Mouse (Mus musculus): ENCODE measurements around the gene 2310034G01Rik. TPM values are rescaled to one million over a fixed set of nuclear protein-coding genes. Genes with fewer than 3 reads are reported as not detected.

Gene 2310034G01Rik
- polyA plus RNA-seq, 1 experiment from 2014 or later = 1.4 TPM

DNA sequence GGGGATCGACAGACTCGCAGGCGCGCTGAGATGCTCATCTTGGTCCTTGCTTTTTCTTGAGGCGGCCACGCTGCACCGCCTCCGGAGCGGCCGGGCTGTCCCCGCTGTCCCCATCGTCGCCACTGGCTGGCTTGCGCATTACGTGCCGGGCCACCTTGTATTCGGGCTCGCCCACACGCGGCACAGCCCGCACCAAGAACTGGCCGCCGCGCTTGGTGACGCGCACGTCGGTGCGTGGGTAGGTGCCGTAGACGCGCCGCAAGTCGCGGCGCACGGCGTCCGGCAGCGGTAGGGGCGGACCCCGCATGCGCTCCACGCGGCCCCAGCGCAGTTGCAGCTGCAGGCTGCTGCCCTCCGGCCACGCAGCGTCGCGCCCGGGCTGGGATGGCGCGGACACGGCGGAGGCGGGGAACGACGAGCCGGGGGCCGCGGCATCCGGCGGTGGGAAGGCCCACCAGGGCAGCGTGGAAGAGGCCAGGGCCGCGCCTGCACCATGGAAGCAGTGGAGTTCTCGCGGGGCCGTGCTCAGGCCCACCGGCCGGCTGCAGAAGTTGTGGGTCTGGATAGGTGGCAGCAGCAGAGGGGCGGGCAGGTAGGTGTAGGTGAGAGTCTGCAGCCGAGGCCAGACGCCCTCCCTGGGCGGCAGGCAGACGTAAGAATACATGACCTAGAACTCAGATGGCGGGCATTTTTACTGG lies 1.2 kb downstream of the 2310034G01Rik start:
- peaks cover 22% of the 10 kb centered on the region for H3K4me1 ChIP-seq (replicated peaks)
- H3K27me3 ChIP-seq (ENCODE audit: insufficient read depth, poor library complexity, severe bottlenecking) = peaks cover 76% of the 10 kb centered on the region
- no peaks in the 10 kb centered on the region for H3K36me3 ChIP-seq
- H3K4me3 ChIP-seq = peak overlapping the region; percentile 73
- WGBS = under 1% methylated on average over 78 of the region's 78 CpGs
- H3K9me3 ChIP-seq = no peaks in the 10 kb centered on the region
- DNase-seq (ENCODE audit: low spot score) = peak; percentile 79
- H3K27ac ChIP-seq = peak overlapping the region; percentile 89

DNA sequence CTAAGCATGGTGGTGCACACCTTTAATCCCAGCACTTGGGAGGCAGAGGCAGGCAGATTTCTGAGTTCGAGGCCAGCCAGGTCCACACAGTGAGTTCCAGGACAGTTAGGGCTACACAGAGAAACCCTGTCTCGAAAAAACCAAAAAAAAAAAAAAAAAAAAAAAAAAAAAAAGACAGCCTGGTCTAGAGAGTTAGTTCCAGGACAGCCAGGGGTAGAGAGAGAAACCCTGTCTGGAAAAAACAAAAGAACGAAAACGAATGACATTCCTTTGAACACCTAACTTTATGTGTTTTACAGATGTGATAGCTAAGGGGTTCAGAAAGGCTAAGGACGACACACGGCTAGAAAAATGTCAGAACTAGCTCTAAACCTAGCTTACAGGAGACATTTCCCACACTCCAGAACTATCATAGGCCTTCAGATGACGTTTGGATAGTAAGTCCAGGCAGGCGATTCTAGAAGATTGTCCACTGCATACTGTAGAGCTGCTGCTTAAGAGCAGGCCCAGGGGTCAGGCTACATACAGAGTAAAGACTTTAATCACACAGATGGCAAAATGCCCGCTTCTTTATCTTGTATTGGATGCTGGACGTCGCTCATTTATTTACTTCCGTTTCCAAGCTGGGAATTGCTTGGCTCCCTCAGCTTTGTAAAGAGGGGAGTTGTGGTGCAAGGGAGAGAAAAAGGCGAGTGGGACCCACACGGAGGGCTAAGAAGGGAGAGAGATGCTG lies 2.0 kb downstream of the 2310034G01Rik start:
- peaks cover 80% of the 10 kb centered on the region for H3K27me3 ChIP-seq (ENCODE audit: insufficient read depth, poor library complexity, severe bottlenecking)
- H3K27ac ChIP-seq = peak overlapping the region; percentile 89
- no peaks in the 10 kb centered on the region for H3K36me3 ChIP-seq
- H3K4me1 ChIP-seq (replicated peaks) = peaks cover 22% of the 10 kb centered on the region
- WGBS = 35% methylated on average over 14 of the region's 14 CpGs
- H3K9me3 ChIP-seq = no peaks in the 10 kb centered on the region
- DNase-seq (ENCODE audit: low spot score) = no peak
- H3K4me3 ChIP-seq = peak overlapping the region; percentile 73

DNA sequence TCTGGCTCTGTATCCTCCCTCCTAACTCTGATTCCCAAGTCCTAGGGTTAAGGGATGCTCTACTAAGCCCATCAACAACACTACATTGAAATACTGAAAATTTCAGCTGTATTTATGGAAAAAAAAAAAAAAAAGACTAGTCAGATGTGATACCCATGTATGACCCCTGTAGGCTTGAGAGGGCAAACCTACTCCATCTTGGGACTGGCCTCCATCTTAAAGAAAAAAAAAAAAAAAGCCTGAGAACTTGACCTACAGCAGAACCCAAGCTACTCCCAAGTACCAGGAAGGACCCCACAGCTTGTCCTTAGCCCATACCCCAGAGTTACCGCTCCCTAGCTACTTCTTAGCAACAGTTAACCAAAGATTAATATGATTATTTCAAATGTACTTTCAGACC lies 3.0 kb downstream of the 2310034G01Rik start:
- Histone ChIP-seq H3K4me1 (replicated peaks) (peaks cover 22% of the 10 kb centered on the region), H3K27ac (no peak overlapping the region), H3K27me3 (ENCODE audit: insufficient read depth, poor library complexity, severe bottlenecking) (peaks cover 74% of the 10 kb centered on the region), H3K36me3 (no peaks in the 10 kb centered on the region), H3K9me3 (no peaks in the 10 kb centered on the region), H3K4me3 (no peak overlapping the region)
- DNase-seq (ENCODE audit: low spot score) = no peak
- WGBS = 96% methylated on average over 1 of the region's 1 CpGs

DNA sequence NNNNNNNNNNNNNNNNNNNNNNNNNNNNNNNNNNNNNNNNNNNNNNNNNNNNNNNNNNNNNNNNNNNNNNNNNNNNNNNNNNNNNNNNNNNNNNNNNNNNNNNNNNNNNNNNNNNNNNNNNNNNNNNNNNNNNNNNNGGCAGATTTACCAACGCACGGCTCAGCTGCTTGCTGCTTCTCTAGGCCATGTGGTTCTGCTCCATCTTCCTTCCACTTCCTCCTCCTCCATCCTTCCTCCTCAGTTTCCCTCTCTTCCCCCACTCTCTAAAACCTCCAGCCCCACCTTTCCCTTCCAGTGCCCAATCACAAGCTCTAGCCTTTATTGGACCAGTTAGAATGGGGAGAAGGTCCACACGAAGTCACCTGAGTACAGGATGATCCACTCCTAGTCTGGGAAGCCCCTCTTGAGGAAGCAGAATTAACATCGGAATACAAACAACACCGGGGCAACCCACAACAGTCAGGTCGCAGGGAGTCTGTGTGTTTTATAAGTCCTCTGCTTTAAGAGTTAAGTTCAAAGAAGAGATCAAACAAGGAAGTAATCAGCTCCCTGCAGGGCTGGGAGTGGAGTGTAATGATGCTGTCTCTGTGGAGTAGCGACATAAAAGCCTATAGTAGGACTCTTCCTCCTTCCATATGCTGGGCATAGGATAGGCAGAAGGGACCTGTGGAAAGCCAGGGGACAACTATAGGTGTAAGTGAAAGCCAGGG lies 5.2 kb downstream of the 2310034G01Rik start:
- Histone ChIP-seq H3K27me3 (ENCODE audit: insufficient read depth, poor library complexity, severe bottlenecking) (peaks cover 63% of the 10 kb centered on the region), H3K4me3 (no peak overlapping the region)
- WGBS = 26% methylated on average over 7 of the region's 7 CpGs

DNA sequence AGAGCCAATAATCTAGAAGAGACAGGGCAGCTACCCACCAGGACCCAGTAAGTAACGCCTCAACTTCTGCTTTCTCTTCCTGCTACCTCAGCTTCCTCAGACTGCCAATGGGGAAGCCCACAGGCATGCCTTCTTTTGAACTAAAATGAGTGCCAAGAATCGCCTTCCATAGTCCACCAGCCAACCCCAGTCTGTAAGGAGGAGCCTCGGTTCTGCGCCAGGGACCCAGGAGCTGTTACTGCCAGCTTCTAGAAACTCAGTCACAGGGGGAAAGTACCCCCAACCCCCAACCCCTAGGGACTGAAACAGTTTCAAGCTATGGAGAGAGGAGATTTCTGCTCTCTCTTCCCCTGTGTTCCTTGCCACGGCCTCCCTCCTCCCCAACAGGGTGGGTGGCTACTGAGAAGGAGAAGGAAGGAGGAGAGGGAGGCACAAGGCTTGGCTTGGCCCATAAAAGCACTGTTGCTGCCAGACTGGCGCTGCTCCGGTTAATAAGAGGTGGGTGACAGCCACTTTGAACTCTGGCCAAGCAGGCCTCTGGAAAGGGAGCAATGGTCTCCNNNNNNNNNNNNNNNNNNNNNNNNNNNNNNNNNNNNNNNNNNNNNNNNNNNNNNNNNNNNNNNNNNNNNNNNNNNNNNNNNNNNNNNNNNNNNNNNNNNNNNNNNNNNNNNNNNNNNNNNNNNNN lies 10.7 kb downstream of the 2310034G01Rik start:
- H3K9me3 ChIP-seq = no peaks in the 10 kb centered on the region
- H3K36me3 ChIP-seq = peaks cover 8% of the 10 kb centered on the region; the same call in 1 of the 2 replicates
- peak overlapping the region; percentile 95 for H3K27ac ChIP-seq
- H3K4me3 ChIP-seq = 0 out of 2 replicates have a peak overlapping the region, but pooled peaks have one; percentile 75
- no peak for DNase-seq (ENCODE audit: low spot score)
- H3K4me1 ChIP-seq (replicated peaks) = peaks cover 38% of the 10 kb centered on the region
- H3K27me3 ChIP-seq (ENCODE audit: insufficient read depth, poor library complexity, severe bottlenecking) = peaks cover 23% of the 10 kb centered on the region
- 81% methylated on average over 7 of the region's 7 CpGs for WGBS

More for the DNA sequence above, 5.2 kb downstream of the 2310034G01Rik start:
- Histone ChIP-seq H3K4me1 (replicated peaks) (peaks cover 25% of the 10 kb centered on the region), H3K36me3 (no peaks in the 10 kb centered on the region), H3K9me3 (no peaks in the 10 kb centered on the region), H3K27ac (no peak overlapping the region)
- DNase-seq (ENCODE audit: low spot score) = no peak

DNA sequence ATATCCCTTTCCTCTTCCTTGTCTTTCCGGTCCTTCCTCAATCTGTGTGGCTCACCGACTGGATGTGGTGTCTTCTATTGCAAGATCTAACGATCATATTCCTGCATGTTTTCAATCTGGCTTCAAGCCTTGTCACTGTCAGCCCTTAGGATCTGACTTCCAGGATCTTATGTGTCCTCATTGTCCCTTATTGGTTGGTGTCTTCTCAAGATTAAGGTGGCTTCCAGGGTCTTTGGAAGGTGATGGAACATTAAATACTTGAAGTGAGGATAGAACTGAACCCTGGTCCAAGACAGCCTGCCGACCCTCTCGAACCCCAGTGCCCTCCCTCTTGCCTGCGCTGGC lies 11.2 kb downstream of the 2310034G01Rik start:
- peaks cover 18% of the 10 kb centered on the region; the same call in 1 of the 2 replicates for H3K27me3 ChIP-seq (ENCODE audit: insufficient read depth, poor library complexity, severe bottlenecking)
- peaks cover 39% of the 10 kb centered on the region for H3K4me1 ChIP-seq (replicated peaks)
- WGBS = 52% methylated on average over 6 of the region's 6 CpGs
- H3K27ac ChIP-seq = peak overlapping the region; percentile 95
- no peaks in the 10 kb centered on the region for H3K9me3 ChIP-seq
- peak overlapping the region; percentile 75 for H3K4me3 ChIP-seq
- H3K36me3 ChIP-seq = peaks cover 8% of the 10 kb centered on the region; the same call in 1 of the 2 replicates
- no peak for DNase-seq (ENCODE audit: low spot score)

DNA sequence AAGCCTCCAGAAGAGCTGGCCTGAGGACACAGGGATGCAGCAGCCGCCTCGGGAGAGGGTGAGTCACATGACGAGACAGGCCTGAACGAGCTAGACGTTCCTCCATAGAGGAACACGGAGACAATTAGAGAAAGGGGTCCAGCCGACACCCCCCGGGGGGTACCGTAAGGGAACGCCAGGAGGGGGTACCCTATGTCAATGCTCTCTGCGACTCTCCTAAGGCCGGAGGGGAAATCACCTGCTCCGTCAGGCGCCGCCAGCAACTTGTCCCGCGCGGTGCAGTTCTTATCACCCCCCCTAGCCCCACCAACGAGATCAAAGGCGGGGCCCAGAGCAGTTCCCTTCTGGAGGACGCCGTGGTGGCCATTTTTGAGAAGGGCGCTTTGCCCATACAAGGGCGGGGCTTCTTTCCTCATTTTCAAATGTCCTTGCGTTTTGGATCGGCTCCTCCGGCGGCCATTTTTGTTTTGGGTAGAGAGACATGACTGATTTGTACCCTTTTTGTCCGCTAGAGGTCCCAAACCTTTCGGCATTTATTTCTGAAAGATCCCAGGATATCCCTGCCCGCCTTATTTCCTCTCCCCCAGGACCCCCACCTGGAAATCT lies 11.7 kb downstream of the 2310034G01Rik start, which contains the start of gene Cuedc2:
TSS of gene Cuedc2 (minus strand) at position 372 of the 606 bp plus-strand sequence.
- peak within 1 kb of the TSS; percentile 75 for H3K4me3 ChIP-seq

DNA sequence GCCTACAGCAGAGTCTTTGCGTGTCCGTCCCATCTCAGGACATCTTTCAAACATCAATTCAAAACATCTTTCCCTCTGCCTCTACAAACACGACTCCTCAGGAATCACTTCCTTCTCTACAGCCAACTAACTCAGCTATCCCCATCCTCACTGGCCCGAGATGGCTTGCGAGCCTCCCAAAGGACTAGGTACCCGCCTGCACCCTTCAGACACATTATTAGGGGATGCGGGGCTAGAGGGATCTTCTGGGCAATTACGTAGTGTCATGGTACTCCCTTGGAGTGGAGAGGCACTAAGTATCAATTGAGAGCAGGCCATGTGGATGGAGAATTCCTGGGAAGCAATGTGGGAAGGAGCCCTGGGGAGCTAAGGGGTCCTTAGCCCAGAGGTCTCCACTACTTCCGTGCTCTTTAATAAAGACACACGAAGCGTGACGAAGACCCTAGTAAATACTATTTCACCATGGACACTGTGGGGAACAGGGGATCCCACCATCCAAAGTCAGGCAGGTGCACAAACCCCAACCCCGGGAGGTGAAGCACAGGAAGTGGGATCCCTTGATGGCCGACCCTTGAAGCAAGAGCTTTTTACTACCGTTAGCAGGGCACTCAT lies 12.3 kb downstream of the 2310034G01Rik start:
- no peaks in the 10 kb centered on the region for H3K9me3 ChIP-seq
- WGBS = 35% methylated on average over 15 of the region's 15 CpGs
- H3K4me1 ChIP-seq (replicated peaks) = peaks cover 48% of the 10 kb centered on the region
- no peak for DNase-seq (ENCODE audit: low spot score)
- peaks cover 13% of the 10 kb centered on the region; the same call in 1 of the 2 replicates for H3K27me3 ChIP-seq (ENCODE audit: insufficient read depth, poor library complexity, severe bottlenecking)
- H3K4me3 ChIP-seq = peak overlapping the region; percentile 75
- peak overlapping the region; percentile 95 for H3K27ac ChIP-seq
- peaks cover 8% of the 10 kb centered on the region; the same call in 1 of the 2 replicates for H3K36me3 ChIP-seq

More for the DNA sequence above, 11.7 kb downstream of the 2310034G01Rik start, which contains the start of gene Cuedc2:
- Histone ChIP-seq H3K36me3 (peaks cover 8% of the 10 kb centered on the region; the same call in 1 of the 2 replicates), H3K27me3 (ENCODE audit: insufficient read depth, poor library complexity, severe bottlenecking) (peaks cover 13% of the 10 kb centered on the region; the same call in 1 of the 2 replicates), H3K4me1 (replicated peaks) (peaks cover 42% of the 10 kb centered on the region), H3K9me3 (no peaks in the 10 kb centered on the region), H3K27ac (peak within 1 kb of the TSS; percentile 95)
- WGBS = under 1% methylated on average over 31 of the region's 31 CpGs
- DNase-seq (ENCODE audit: low spot score) = peak; percentile 96

DNA sequence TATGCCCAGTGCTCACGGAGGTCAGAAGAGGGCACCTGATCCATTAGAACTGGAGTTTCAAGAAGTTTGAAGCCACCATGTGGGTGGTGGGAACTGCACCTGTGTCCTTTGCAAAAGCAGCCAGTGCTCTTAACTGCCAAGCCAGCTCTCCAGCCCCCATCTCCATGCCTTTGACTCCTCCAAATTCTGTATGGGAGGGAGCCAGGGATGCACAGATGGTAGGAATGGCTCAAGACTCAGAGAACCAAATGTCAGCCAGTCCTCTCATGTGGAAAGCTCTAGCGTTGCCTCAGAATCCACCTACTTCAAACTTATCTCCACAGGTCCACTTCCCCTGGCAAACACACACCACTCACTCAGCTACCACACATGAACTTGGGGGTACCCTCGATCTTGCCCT lies 16.2 kb downstream of the 2310034G01Rik start:
- DNase-seq (ENCODE audit: low spot score) = no peak

DNA sequence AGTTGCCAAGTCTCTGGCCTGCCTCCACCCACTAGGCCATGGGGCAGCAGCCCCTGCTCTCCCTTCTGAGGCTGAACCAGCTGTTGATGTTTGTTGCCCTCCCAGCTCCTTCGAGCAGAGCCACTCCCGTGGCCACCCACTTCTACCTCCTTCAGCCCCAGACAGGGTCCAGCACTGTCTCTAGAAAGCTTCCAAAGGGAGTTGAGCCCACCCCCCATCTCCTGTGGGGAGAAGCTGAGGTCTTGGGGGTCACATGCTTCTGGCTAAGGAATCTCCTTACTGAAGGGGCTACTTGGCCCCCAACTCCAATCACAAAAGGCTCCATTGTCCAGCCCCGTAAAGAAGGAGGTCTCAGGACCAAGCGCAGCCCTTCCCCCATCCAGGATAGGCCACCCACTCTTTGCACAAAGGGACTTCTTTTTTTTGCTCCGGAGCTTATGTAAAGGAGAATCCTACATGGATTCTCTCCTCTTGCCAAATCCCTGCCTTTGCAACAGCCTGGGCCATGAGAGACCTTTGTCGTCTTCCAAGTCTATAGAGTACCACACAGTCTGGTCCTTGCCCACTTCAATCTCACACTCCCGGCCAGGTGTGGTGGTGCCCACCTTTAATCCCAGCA lies 17.3 kb downstream of the 2310034G01Rik start:
- WGBS = 45% methylated on average over 7 of the region's 7 CpGs
- Histone ChIP-seq H3K4me3 (peak overlapping the region; percentile 30; the same call in 1 of the 2 replicates), H3K4me1 (replicated peaks) (peaks cover 72% of the 10 kb centered on the region), H3K27me3 (ENCODE audit: insufficient read depth, poor library complexity, severe bottlenecking) (peaks cover 16% of the 10 kb centered on the region), H3K27ac (peak overlapping the region; percentile 76), H3K9me3 (no peaks in the 10 kb centered on the region), H3K36me3 (peaks cover 33% of the 10 kb centered on the region)
- no peak for DNase-seq (ENCODE audit: low spot score)

More for the DNA sequence above, 16.2 kb downstream of the 2310034G01Rik start:
- WGBS = 88% methylated on average over 3 of the region's 3 CpGs
- Histone ChIP-seq H3K4me1 (replicated peaks) (peaks cover 72% of the 10 kb centered on the region), H3K4me3 (no peak overlapping the region), H3K36me3 (peaks cover 33% of the 10 kb centered on the region), H3K27me3 (ENCODE audit: insufficient read depth, poor library complexity, severe bottlenecking) (peaks cover 16% of the 10 kb centered on the region), H3K9me3 (no peaks in the 10 kb centered on the region), H3K27ac (no peak overlapping the region)

DNA sequence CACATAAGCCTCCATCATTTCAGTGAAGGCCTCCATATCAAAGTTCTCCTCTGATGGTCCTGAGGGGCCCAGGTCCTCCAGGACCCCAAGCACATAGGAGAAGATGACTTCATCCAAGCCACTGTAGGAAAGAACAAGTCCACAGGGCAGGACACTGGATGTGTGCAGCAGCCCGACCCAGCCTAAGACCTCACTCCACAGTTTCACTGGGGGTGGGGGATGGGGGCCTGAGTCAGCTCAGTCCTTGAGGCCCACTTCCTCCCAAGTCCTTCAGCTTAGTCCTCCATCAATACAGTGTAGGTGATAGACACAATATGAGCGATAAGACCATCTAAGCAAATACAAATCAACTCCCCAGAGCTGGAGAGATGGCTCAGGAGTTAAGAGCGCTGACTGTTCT lies 18.2 kb downstream of the 2310034G01Rik start:
- Histone ChIP-seq H3K4me1 (replicated peaks) (peaks cover 72% of the 10 kb centered on the region), H3K36me3 (peaks cover 33% of the 10 kb centered on the region), H3K27me3 (ENCODE audit: insufficient read depth, poor library complexity, severe bottlenecking) (peaks cover 24% of the 10 kb centered on the region), H3K4me3 (peak overlapping the region; percentile 7; the same call in 1 of the 2 replicates), H3K27ac (peak overlapping the region; percentile 76; the same call in 1 of the 2 replicates), H3K9me3 (no peaks in the 10 kb centered on the region)
- 82% methylated on average over 3 of the region's 3 CpGs for WGBS
- DNase-seq (ENCODE audit: low spot score) = no peak
